Mouse (Mus musculus) olfactory bulb, adult 2 months (tissue): Measurements from ENCODE around the gene Hist1h2ah.
A peak's percentile ranks its signal among the peaks of the same experiment; 100 is the strongest.

Source experiments
- CTCF ChIP-seq: fragments of 200-500 bp; IDR thresholded peaks from 2 replicates; pipeline ENCODE4 v1.5.1; 2012; ENCODE audit warnings: low read depth, mild to moderate bottlenecking, low read length, moderate library complexity; ENCODE audit not compliant: insufficient read depth
- POLR2A ChIP-seq: fragments of 200-500 bp; IDR thresholded peaks from 2 replicates; pipeline ENCODE4 v1.6.1; 2012; ENCODE audit warnings: mild to moderate bottlenecking, low read depth, low read length, moderate library complexity; ENCODE audit not compliant: insufficient read depth

DNA sequence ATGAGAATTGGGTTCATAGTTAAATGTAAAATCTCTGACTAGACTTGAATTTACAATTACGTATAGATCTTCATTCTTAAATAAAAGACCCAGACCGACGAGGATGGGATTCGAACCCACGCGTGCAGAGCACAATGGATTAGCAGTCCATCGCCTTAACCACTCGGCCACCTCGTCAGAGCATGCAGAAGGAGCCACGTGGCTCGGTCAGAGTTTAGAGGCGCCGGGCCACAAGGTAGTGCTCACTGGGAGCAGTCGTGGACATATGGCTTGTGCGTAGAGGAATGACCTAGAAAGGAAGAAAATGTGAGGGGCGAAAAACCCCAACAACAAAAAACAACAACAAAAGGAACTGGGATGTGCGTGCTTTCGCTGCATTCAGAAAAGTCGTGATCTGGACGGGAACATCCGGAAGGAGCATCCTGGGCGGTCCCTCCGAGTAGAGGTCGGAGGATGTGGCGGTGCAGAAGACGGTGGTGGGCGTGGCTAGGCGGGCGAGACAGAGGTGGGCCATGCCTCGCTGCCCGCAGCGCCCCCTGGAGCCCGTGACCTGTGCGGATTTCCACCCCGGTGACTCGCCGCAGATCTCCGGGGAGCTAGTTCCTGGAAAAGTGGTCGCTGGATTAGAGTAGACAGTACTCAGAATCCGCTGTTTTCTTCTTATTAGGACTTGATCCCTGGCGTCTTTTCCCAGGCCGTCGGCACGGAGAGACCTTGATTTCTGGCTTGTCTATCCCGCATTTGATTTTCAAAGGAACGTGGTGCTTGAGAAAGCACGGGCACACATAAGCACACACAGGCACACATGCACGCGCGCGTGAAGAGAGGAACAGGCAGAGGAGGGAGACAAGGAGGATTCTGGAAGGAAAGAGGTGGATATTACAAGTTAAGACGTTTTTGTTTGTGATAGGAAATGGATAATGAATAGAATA lies 15.5 kb upstream of the Hist1h2ah start:
- peak; percentile 47 for TF ChIP-seq CTCF
- TF ChIP-seq POLR2A, result no peak
